Mouse (Mus musculus) cerebral cortex, adult 2 months (tissue): ENCODE data around the gene Ints7.

Experiments
- WGBS: fragments of 180-500 bp; shearing (Covaris S2); methylation state at CpG from one replicate; pipeline ENCODE4 v1.1.7; 2018; 5-methylcytosine and 5-hydroxymethylcytosine counted together

Ints7 gene

GRCm38 (mm10) chr1:191584483-191584882, 9.0 kb downstream of the Ints7 start:
- WGBS: 90% methylated on average over 4 of the region's 4 CpGs

GRCm38 (mm10) chr1:191585704-191586103, 10.3 kb downstream of the Ints7 start:
- WGBS: 66% methylated on average over 2 of the region's 2 CpGs

- 69% methylated on average over 3 of the region's 3 CpGs for WGBS
Observed at GRCm38 (mm10) chr1:191587062-191587461, 11.6 kb downstream of the Ints7 start.

GRCm38 (mm10) chr1:191588749-191589148, 13.3 kb downstream of the Ints7 start:
- WGBS: 86% methylated on average over 2 of the region's 2 CpGs

GRCm38 (mm10) chr1:191592016-191592720, 16.7 kb downstream of the Ints7 start:
- 38% methylated on average over 12 of the region's 12 CpGs for WGBS

- 96% methylated on average over 8 of the region's 8 CpGs for WGBS
Observed at GRCm38 (mm10) chr1:191596076-191596475, 20.6 kb downstream of the Ints7 start.

GRCm38 (mm10) chr1:191599210-191599609, 23.8 kb downstream of the Ints7 start:
- WGBS: 73% methylated on average over 5 of the region's 5 CpGs

GRCm38 (mm10) chr1:191604690-191605089, 29.3 kb downstream of the Ints7 start:
- WGBS: 38% methylated on average over 3 of the region's 3 CpGs

- WGBS: 96% methylated on average over 6 of the region's 6 CpGs
Observed at GRCm38 (mm10) chr1:191609051-191609450, 33.6 kb downstream of the Ints7 start.

- WGBS: 86% methylated on average over 1 of the region's 1 CpGs
Observed at GRCm38 (mm10) chr1:191609578-191609977, 34.1 kb downstream of the Ints7 start.

- WGBS: 52% methylated on average over 7 of the region's 7 CpGs
Observed at GRCm38 (mm10) chr1:191610357-191610756, 34.9 kb downstream of the Ints7 start.

- WGBS: 43% methylated on average over 9 of the region's 9 CpGs
Observed at GRCm38 (mm10) chr1:191611686-191612085, 36.2 kb downstream of the Ints7 start.

- 87% methylated on average over 16 of the region's 16 CpGs for WGBS
Observed at GRCm38 (mm10) chr1:191612877-191613276, 37.4 kb downstream of the Ints7 start.

- WGBS: 79% methylated on average over 8 of the region's 8 CpGs
Observed at GRCm38 (mm10) chr1:191616245-191616644, 40.8 kb downstream of the Ints7 start.

- WGBS: 69% methylated on average over 3 of the region's 3 CpGs
Observed at GRCm38 (mm10) chr1:191617589-191617988, 42.2 kb downstream of the Ints7 start.

- 88% methylated on average over 12 of the region's 12 CpGs for WGBS
Observed at GRCm38 (mm10) chr1:191618067-191618766, 42.8 kb downstream of the Ints7 start.

GRCm38 (mm10) chr1:191621096-191621495, 45.7 kb downstream of the Ints7 start:
- WGBS: 94% methylated on average over 8 of the region's 8 CpGs

GRCm38 (mm10) chr1:191622801-191623200, 47.4 kb downstream of the Ints7 start:
- WGBS: 62% methylated on average over 8 of the region's 8 CpGs

GRCm38 (mm10) chr1:191624492-191624891, 49.1 kb downstream of the Ints7 start:
- 84% methylated on average over 6 of the region's 6 CpGs for WGBS

- 81% methylated on average over 6 of the region's 6 CpGs for WGBS
Observed at GRCm38 (mm10) chr1:191625026-191625425, 49.6 kb downstream of the Ints7 start.

- WGBS: 51% methylated on average over 4 of the region's 4 CpGs
Observed at GRCm38 (mm10) chr1:191625620-191626019, 50.2 kb downstream of the Ints7 start.

GRCm38 (mm10) chr1:191628457-191629169, 53.2 kb downstream of the Ints7 start:
- WGBS: 68% methylated on average over 11 of the region's 11 CpGs
